Mouse (Mus musculus) stomach, postnatal 0 days (tissue): ENCODE measurements around the gene Rnf10. TPM values are rescaled to one million over a fixed set of nuclear protein-coding genes. Genes with fewer than 3 reads are reported as not detected.

Experiments used
- ATAC-seq: fragments of 200-750 bp; cut with Nextera tagmentation; 2 replicates; pipeline ENCODE4 v1.8.0; 2017; ENCODE audit not compliant: low FRiP score, low TSS enrichment
- DNase-seq: peaks from one replicate; pipeline ENCODE4 v3.0.0-alpha.2; 2016; ENCODE audit warnings: low spot score
- H3K27ac ChIP-seq: fragments of 300-500 bp; sonication (generic); replicated peaks from 2 replicates; pipeline ENCODE4 v1.5.1; 2014; ENCODE audit warnings: mild to moderate bottlenecking, control low read depth
- H3K27me3 ChIP-seq: fragments of 300-500 bp; sonication (generic); 2 replicates; pipeline ENCODE4 v1.6.1; 2014; ENCODE audit warnings: low read length; ENCODE audit not compliant: control insufficient read depth, insufficient read depth
- H3K36me3 ChIP-seq: fragments of 300-500 bp; sonication (generic); 2 replicates; pipeline ENCODE4 v1.6.1; 2014; ENCODE audit warnings: low read length, mixed read lengths; ENCODE audit not compliant: control insufficient read depth, insufficient read depth
- H3K4me1 ChIP-seq: fragments of 300-500 bp; sonication (generic); replicated peaks from 2 replicates; pipeline ENCODE4 v1.6.1; 2014; ENCODE audit warnings: antibody characterized with exemption; ENCODE audit not compliant: control insufficient read depth, insufficient read depth
- H3K4me2 ChIP-seq: fragments of 300-500 bp; sonication (generic); replicated peaks from 2 replicates; pipeline ENCODE4 v1.6.1; 2014; ENCODE audit warnings: low read depth, mild to moderate bottlenecking, control low read depth, moderate library complexity
- H3K4me3 ChIP-seq: fragments of 300-500 bp; sonication (generic); 2 replicates; pipeline ENCODE4 v1.5.1; 2014; ENCODE audit warnings: low read depth, low read length, control low read depth
- H3K9ac ChIP-seq: fragments of 300-500 bp; sonication (generic); 2 replicates; pipeline ENCODE4 v1.6.1; 2014; ENCODE audit warnings: mild to moderate bottlenecking, low read length, control low read depth, mixed read lengths
- H3K9me3 ChIP-seq: fragments of 300-500 bp; sonication (generic); 2 replicates; pipeline ENCODE4 v1.6.1; 2016; ENCODE audit warnings: low read length; ENCODE audit not compliant: control insufficient read depth
- CTCF ChIP-seq: IDR thresholded peaks from 2 replicates; pipeline ENCODE4 v1.5.1; 2016; ENCODE audit warnings: antibody characterized with exemption, low read depth, mild to moderate bottlenecking, moderate library complexity
- EP300 ChIP-seq: optimal IDR thresholded peaks from 2 replicates; pipeline ENCODE3; 2016; ENCODE audit warnings: antibody characterized with exemption
- WGBS: fragments of 180-500 bp; shearing (Covaris S2); extraction: QIAGEN DNeasy Blood & Tissue Kit; methylation state at CpG from one replicate; pipeline ENCODE4 v1.1.7; 2014; 5-methylcytosine and 5-hydroxymethylcytosine counted together
- polyA plus RNA-seq: library from polyadenylated mRNA; unstranded; fragments of >200 nt; fragmentation: Nextera tagmentation; extraction: Ambion mirVana; gene quantifications from 2 replicates; pipeline ENCODE4 v1.2.1, GENCODE M21; 2015

Rnf10 gene
- polyA plus RNA-seq, 1 experiment from 2014 or later = 84.0 TPM

DNA sequence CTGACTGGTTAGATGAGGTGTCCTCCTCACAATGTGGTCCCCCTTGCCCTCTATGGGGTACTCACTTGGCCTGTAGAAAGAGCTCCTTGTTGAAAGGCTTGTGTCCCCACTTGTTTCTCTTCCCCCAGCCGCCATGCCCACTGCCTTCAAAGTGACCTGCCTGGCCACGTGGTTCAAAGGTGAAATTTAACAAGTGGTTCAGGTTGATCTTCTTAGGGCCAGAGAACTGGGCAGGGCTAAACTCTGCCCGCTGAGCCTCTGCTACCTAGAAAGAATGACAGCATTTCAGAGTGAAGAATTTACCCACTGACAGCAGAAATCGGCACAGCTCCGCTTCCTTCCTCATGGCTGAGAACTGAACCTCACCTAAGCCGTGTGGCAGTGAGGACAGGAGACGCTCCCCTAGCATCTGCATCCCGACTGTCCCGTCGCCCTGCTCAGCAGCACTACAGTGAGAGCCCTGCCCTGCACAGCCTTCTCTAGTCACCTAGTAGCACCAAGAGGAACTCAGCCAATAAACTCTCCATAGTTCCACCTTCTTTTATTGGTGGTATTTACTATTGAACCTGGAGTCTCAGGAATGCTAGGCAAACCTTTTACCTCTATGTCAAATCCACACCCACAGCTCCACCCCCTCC, 15.7 kb downstream of the Rnf10 start:
- Histone ChIP-seq H3K9me3 (no peaks in the 10 kb centered on the region), H3K27me3 (no peaks in the 10 kb centered on the region), H3K36me3 (peaks cover 42% of the 10 kb centered on the region), H3K9ac (no peak overlapping the region), H3K4me2 (no peak overlapping the region), H3K4me1 (no peaks in the 10 kb centered on the region), H3K4me3 (no peak overlapping the region), H3K27ac (no peak overlapping the region)
- TF ChIP-seq EP300 = no peak
- TF ChIP-seq CTCF = no peak
- no peak; the same call in 1 of the 2 replicates for ATAC-seq
- DNase-seq = no peak
- WGBS = 80% methylated on average over 10 of the region's 10 CpGs

DNA sequence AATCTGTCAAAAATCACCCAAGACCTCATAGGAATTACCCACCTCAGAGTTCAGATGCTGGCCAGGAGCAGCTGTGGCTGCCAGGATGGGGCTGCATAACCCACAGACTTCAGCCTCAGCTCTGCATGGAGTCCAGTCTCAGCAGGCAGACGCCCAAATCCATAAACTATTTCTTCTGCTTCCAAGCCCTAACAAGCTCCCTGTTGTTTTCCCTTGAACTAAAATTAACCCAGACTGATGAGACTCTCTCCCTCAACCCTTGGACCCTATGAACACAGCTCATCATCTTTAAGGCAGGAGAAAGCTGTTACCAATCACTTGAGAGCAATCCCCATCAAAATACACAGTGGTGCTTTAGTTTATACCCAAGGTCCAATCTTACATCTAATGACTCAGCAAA, 17.2 kb downstream of the Rnf10 start:
- H3K4me1 ChIP-seq = no peaks in the 10 kb centered on the region

DNA sequence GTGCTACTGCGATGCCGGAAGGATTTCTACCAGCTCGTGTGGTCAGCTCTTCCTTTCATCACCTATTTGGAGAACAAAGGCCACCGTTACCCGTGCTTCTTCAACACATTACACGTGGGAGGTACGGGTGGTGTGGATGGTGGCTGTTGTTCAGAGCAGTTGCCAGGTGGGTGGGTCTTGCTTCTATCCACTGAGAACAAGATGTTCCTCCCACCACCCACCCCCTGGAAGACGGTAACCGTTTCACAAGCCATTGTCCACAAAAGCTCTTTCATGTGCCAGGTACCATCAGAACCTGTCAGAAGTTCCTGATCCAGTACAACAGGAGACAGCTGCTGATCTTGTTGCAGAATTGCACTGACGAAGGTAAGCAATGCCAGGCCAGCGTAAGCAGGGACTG, 32.5 kb downstream of the Rnf10 start:
- Histone ChIP-seq H3K27ac (no peak overlapping the region), H3K4me1 (no peaks in the 10 kb centered on the region), H3K4me3 (no peak overlapping the region), H3K9me3 (no peaks in the 10 kb centered on the region), H3K9ac (no peak overlapping the region), H3K36me3 (peaks cover 38% of the 10 kb centered on the region), H3K27me3 (no peaks in the 10 kb centered on the region), H3K4me2 (no peak overlapping the region)
- DNase-seq (no peak), ATAC-seq (no peak)
- TF ChIP-seq CTCF (no peak), EP300 (no peak)
- WGBS = 75% methylated on average over 11 of the region's 11 CpGs

More for the DNA sequence above, 17.2 kb downstream of the Rnf10 start:
- H3K4me2 ChIP-seq = no peak overlapping the region
- no peak for ATAC-seq
- H3K9me3 ChIP-seq = no peaks in the 10 kb centered on the region
- DNase-seq = no peak
- H3K27me3 ChIP-seq = no peaks in the 10 kb centered on the region
- TF ChIP-seq CTCF = no peak
- no peak for TF ChIP-seq EP300
- WGBS = 80% methylated on average over 1 of the region's 1 CpGs
- H3K4me3 ChIP-seq = no peak overlapping the region
- H3K27ac ChIP-seq = no peak overlapping the region
- H3K9ac ChIP-seq = no peak overlapping the region
- H3K36me3 ChIP-seq = peaks cover 53% of the 10 kb centered on the region

DNA sequence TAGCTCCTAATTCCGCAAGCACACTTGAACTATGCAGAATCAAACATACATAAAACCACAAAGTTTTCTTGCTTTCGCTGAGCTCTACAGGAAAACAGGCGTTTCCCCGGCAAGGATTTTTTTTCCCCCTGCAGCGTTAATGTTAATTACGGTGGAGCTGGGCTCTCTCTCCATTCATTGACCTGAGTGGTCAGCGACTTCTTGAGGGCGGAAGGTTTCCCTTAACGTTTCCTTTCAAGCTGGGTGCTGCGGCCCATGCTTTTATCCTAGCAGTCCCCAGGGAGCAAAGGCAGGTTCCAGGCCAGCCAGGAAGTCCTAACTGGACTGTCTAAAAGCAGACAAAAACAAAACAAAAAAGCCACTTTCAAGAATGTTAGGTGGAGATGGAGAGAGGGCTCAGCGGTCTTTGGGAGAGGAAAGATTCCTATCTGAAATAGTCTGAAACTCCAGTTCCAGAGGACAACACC, 33.9 kb downstream of the Rnf10 start:
- Histone ChIP-seq H3K36me3 (peaks cover 25% of the 10 kb centered on the region), H3K27me3 (no peaks in the 10 kb centered on the region), H3K9me3 (no peaks in the 10 kb centered on the region), H3K4me1 (no peaks in the 10 kb centered on the region), H3K4me2 (peak overlapping the region; percentile 96), H3K4me3 (peak overlapping the region; percentile 83), H3K9ac (peak overlapping the region; percentile 76; the same call in 1 of the 2 replicates), H3K27ac (no peak overlapping the region)
- WGBS = 11% methylated on average over 11 of the region's 11 CpGs
- TF ChIP-seq CTCF (no peak), EP300 (no peak)
- ATAC-seq (no peak), DNase-seq (peak; percentile 37)

DNA sequence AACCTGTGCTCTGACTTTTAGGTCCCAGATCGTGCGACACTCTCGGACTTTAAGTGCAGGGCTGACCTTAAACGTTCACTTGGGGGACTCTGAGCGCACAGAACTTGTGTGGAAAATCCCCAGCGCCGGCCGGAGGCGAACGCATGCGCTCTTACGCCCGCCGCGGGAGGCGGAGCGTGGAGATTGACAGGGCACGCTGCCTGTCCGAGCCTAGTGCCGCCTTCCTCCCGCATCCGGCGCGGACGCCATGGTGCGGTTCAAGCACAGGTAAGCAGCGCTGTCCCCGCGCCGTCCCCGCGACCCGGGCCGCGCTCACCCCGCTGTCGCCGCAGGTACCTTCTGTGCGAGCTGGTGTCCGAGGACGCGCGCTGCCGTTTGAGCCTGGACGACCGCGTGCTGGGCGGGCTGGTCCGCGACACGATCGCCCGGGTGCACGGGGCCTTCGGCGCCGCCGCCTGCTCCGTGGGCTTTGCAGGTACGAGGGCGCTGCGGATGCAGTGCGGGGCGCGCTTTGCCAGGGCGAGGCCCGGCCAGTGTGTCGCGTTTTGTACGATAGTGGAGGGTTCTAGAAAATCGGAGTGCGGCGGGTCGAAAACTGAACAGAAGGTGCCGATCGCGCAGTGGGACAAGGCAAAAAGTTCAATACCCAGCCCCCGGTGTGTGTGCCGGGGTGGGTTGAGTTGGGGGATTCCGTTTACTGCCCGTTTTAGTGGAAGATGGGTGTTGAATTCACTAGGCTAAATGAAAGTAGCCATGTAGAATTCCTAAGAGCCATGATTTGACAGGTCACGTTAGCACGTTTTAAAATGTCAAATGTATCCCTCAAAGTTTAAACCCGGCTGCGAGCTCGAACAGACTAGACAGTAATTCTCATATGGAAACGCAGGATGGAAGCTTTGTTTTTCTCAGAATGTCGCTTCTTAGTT, 34.6 kb downstream of the Rnf10 start:
- H3K4me2 ChIP-seq = peak overlapping the region; percentile 96
- peak overlapping the region; percentile 56 for H3K27ac ChIP-seq
- no peak for TF ChIP-seq CTCF
- TF ChIP-seq EP300 = no peak
- ATAC-seq (peak; percentile 80), DNase-seq (peak; percentile 93)
- H3K27me3 ChIP-seq = no peaks in the 10 kb centered on the region
- peak overlapping the region; percentile 83 for H3K4me3 ChIP-seq
- no peaks in the 10 kb centered on the region for H3K9me3 ChIP-seq
- H3K4me1 ChIP-seq = no peaks in the 10 kb centered on the region
- peaks cover 18% of the 10 kb centered on the region for H3K36me3 ChIP-seq
- WGBS = under 1% methylated on average over 83 of the region's 88 CpGs
- peak overlapping the region; percentile 76 for H3K9ac ChIP-seq
